Mouse (Mus musculus) liver, embryonic 14.5 days (tissue): ENCODE data around the gene Id1. TPM values are rescaled to one million over a fixed set of nuclear protein-coding genes. Genes with fewer than 3 reads are reported as not detected.
A peak's percentile ranks its signal among the peaks of the same experiment; 100 is the strongest.

Source experiments
- ATAC-seq: fragments of 200-750 bp; cut with Nextera tagmentation; 2 replicates; pipeline ENCODE4 v1.8.0; 2017; ENCODE audit warnings: moderate number of reproducible peaks, mild to moderate bottlenecking, moderate library complexity; ENCODE audit not compliant: insufficient read depth
- DNase-seq, 3 experiments: peaks; one replicate each; pipeline ENCODE4 v3.0.0-alpha.2; 2012 to 2013; ENCODE audit warnings: low read depth in 3 of 3, low spot score in 3 of 3
- H3K27ac ChIP-seq: fragments of 300-500 bp; sonication (generic); 2 replicates; pipeline ENCODE4 v1.5.1; 2014; ENCODE audit warnings: moderate library complexity, mild to moderate bottlenecking, control low read depth, inconsistent platforms
- H3K27me3 ChIP-seq: fragments of 300-500 bp; sonication (generic); 2 replicates; pipeline ENCODE4 v1.6.1; 2014; ENCODE audit warnings: mild to moderate bottlenecking, low read length, moderate library complexity; ENCODE audit not compliant: control insufficient read depth, insufficient read depth
- H3K36me3 ChIP-seq: fragments of 300-500 bp; sonication (generic); replicated peaks from 2 replicates; pipeline ENCODE4 v1.6.1; 2014; ENCODE audit warnings: low read depth; ENCODE audit not compliant: control insufficient read depth, insufficient read depth
- H3K4me1 ChIP-seq, 2 experiments: fragments of 200-500 bp in 1 of 2; fragments of 300-500 bp in 1 of 2; sonication (generic) in 1 of 2; replicated peaks; 2 replicates each; pipeline ENCODE4 v1.6.1; 2012 to 2014; ENCODE audit warnings: antibody characterized with exemption in 1 of 2, inconsistent platforms in 1 of 2, low read length in 1 of 2; ENCODE audit not compliant: control insufficient read depth in 2 of 2, insufficient read depth in 2 of 2
- H3K4me2 ChIP-seq: fragments of 300-500 bp; sonication (generic); 2 replicates; pipeline ENCODE4 v1.6.1; 2014; ENCODE audit warnings: low read depth, mild to moderate bottlenecking, control low read depth, moderate library complexity
- H3K4me3 ChIP-seq, 2 experiments: fragments of 200-500 bp in 1 of 2; fragments of 300-500 bp in 1 of 2; sonication (generic) in 1 of 2; 2 replicates each; pipeline ENCODE4 v1.5.1; 2012 to 2014; ENCODE audit warnings: low read depth in 2 of 2, low read length in 2 of 2, mild to moderate bottlenecking in 2 of 2, control low read depth in 1 of 2, inconsistent platforms in 1 of 2, moderate library complexity in 1 of 2; ENCODE audit not compliant: insufficient read depth in 1 of 2
- H3K9ac ChIP-seq: fragments of 300-500 bp; sonication (generic); replicated peaks from 2 replicates; pipeline ENCODE4 v1.6.1; 2014; ENCODE audit warnings: mild to moderate bottlenecking, control low read depth, moderate library complexity
- H3K9me3 ChIP-seq: fragments of 300-500 bp; sonication (generic); 2 replicates; pipeline ENCODE4 v1.6.1; 2016; ENCODE audit warnings: low read length, mixed read lengths; ENCODE audit not compliant: control insufficient read depth
- CTCF ChIP-seq: IDR thresholded peaks from 2 replicates; pipeline ENCODE4 v1.5.1; 2016; ENCODE audit warnings: antibody characterized with exemption, low read depth, control low read depth
- EP300 ChIP-seq: IDR thresholded peaks from 2 replicates; pipeline ENCODE4 v1.6.1; 2016; ENCODE audit warnings: antibody characterized with exemption, low read depth
- WGBS: fragments of 180-500 bp; shearing (Covaris S2); extraction: QIAGEN DNeasy Blood & Tissue Kit; methylation state at CpG from one replicate; pipeline ENCODE4 v1.1.7; 2014; ENCODE audit not compliant: insufficient replicate concordance; 5-methylcytosine and 5-hydroxymethylcytosine counted together
- microRNA-seq: library from miRNA; unstranded; fragments of <30 nt; microRNA quantifications from one replicate; pipeline ENCODE4, GENCODE M21; 2016
- polyA plus RNA-seq, 2 experiments: library from polyadenylated mRNA; depleted of rRNA in 1 of 2; stranded (reverse) in 1 of 2; unstranded in 1 of 2; fragments of >200 nt; fragmentation: Nextera tagmentation in 1 of 2; extraction: Ambion mirVana in 1 of 2; gene quantifications; 2 replicates each; pipeline versions ENCODE4 v1.2.1 to v1.2.3; 2012 to 2014

Gene Id1
- polyA plus RNA-seq, 2 experiments: 20.7 to 50.6 TPM

- Histone ChIP-seq H3K27ac (no peak overlapping the region), H3K9me3 (no peaks in the 10 kb centered on the region), H3K36me3 (peaks cover 27% of the 10 kb centered on the region), H3K4me1 (peaks cover 33 to 40% of the 10 kb centered on the region in 2 experiments), H3K4me3 (no peak overlapping the region), H3K4me2 (no peak overlapping the region), H3K9ac (no peak overlapping the region), H3K27me3 (no peaks in the 10 kb centered on the region)
- ATAC-seq (no peak), DNase-seq (no peak)
- TF ChIP-seq EP300 (no peak), CTCF (no peak)
- 66% methylated on average over 3 of the region's 3 CpGs for WGBS
These were observed 45.1 kb downstream of the Id1 start for GRCm38 (mm10) chr2:152781031-152781711.

- peaks cover 45 to 52% of the 10 kb centered on the region in 2 experiments for H3K4me1 ChIP-seq
- no peak overlapping the region for H3K4me2 ChIP-seq
- no peak overlapping the region for H3K4me3 ChIP-seq
- peaks cover 27% of the 10 kb centered on the region for H3K36me3 ChIP-seq
- DNase-seq (no peak), ATAC-seq (no peak)
- no peaks in the 10 kb centered on the region for H3K9me3 ChIP-seq
- H3K27ac ChIP-seq: peak overlapping the region; percentile 29; the same call in 1 of the 2 replicates
- 44% methylated on average over 5 of the region's 5 CpGs for WGBS
- no peak overlapping the region; the same call in 1 of the 2 replicates for H3K9ac ChIP-seq
- TF ChIP-seq CTCF: no peak
- no peak for TF ChIP-seq EP300
- no peaks in the 10 kb centered on the region for H3K27me3 ChIP-seq
These were observed 46.6 kb downstream of the Id1 start for GRCm38 (mm10) chr2:152782656-152783055.

- 80% methylated on average over 5 of the region's 5 CpGs for WGBS
- no peak overlapping the region for H3K4me3 ChIP-seq
- no peak overlapping the region for H3K9ac ChIP-seq
- H3K4me1 ChIP-seq: peaks cover 51 to 58% of the 10 kb centered on the region in 2 experiments
- no peak for TF ChIP-seq EP300
- TF ChIP-seq CTCF: no peak
- H3K27me3 ChIP-seq: no peaks in the 10 kb centered on the region
- peaks cover 27% of the 10 kb centered on the region for H3K36me3 ChIP-seq
- DNase-seq (no peak), ATAC-seq (no peak)
- H3K4me2 ChIP-seq: no peak overlapping the region
- no peaks in the 10 kb centered on the region for H3K9me3 ChIP-seq
- no peak overlapping the region for H3K27ac ChIP-seq
These were observed 47.2 kb downstream of the Id1 start for GRCm38 (mm10) chr2:152783241-152783640.

- 81% methylated on average over 8 of the region's 8 CpGs for WGBS
- DNase-seq: no peak
These were observed 48.6 kb downstream of the Id1 start for GRCm38 (mm10) chr2:152784640-152785039.

GRCm38 (mm10) chr2:152785446-152786350 is 49.6 kb downstream of the Id1 start:
- ATAC-seq (no peak), DNase-seq (no peak)
- TF ChIP-seq EP300: peak; percentile 46; the same call in 1 of the 2 replicates
- no peak for TF ChIP-seq CTCF
- peaks cover 70 to 82% of the 10 kb centered on the region in 2 experiments for H3K4me1 ChIP-seq
- H3K27me3 ChIP-seq: no peaks in the 10 kb centered on the region
- H3K9ac ChIP-seq: peak overlapping the region; percentile 32
- H3K4me2 ChIP-seq: peak overlapping the region; percentile 47
- WGBS: 24% methylated on average over 18 of the region's 18 CpGs
- H3K27ac ChIP-seq: peak overlapping the region; percentile 99
- H3K36me3 ChIP-seq: peaks cover 27% of the 10 kb centered on the region
- H3K9me3 ChIP-seq: no peaks in the 10 kb centered on the region
- peak overlapping the region in 1 of 2 experiments; percentile 6; a peak in 2 of 4 replicates for H3K4me3 ChIP-seq

More at GRCm38 (mm10) chr2:152784640-152785039, 48.6 kb downstream of the Id1 start:
- Histone ChIP-seq H3K9me3 (no peaks in the 10 kb centered on the region), H3K27ac (peak overlapping the region; percentile 99), H3K4me3 (no peak overlapping the region), H3K4me2 (no peak overlapping the region), H3K4me1 (peaks cover 59 to 71% of the 10 kb centered on the region in 2 experiments), H3K27me3 (no peaks in the 10 kb centered on the region), H3K36me3 (peaks cover 27% of the 10 kb centered on the region), H3K9ac (no peak overlapping the region)
- ATAC-seq: no peak
- no peak for TF ChIP-seq CTCF

Small RNA genes within 50 kb of the gene (microRNA-seq; reads per million reads assigned to microRNA genes)
- not detected for gene Gm23802

Other genes with a start within 250 kb of the Id1 start
- not detected in 2 replicates for gene Defb22, start 246.1 kb upstream of the Id1 start, polyA plus RNA-seq (2012; rRNA removed)
- not detected in 2 replicates for gene Defb22, start 246.1 kb upstream of the Id1 start, polyA plus RNA-seq (2014; fragmentation: Nextera tagmentation; extraction: Ambion mirVana)
- not detected in 2 replicates for gene Defb26, start 224.6 kb upstream of the Id1 start, polyA plus RNA-seq (2012; rRNA removed)
- gene Defb26, start 224.6 kb upstream of the Id1 start, polyA plus RNA-seq (2014; fragmentation: Nextera tagmentation; extraction: Ambion mirVana): not detected in 2 replicates
- gene Defb28, start 218.0 kb upstream of the Id1 start, polyA plus RNA-seq (2012; rRNA removed): not detected in 2 replicates
- not detected in 2 replicates for gene Defb28, start 218.0 kb upstream of the Id1 start, polyA plus RNA-seq (2014; fragmentation: Nextera tagmentation; extraction: Ambion mirVana)
- gene Defb29, start 196.2 kb upstream of the Id1 start, polyA plus RNA-seq (2012; rRNA removed): not detected in 2 replicates
- gene Defb29, start 196.2 kb upstream of the Id1 start, polyA plus RNA-seq (2014; fragmentation: Nextera tagmentation; extraction: Ambion mirVana): not detected in 2 replicates
- not detected in 2 replicates for gene Gm17416, start 166.9 kb upstream of the Id1 start, polyA plus RNA-seq (2012; rRNA removed)
- gene Gm17416, start 166.9 kb upstream of the Id1 start, polyA plus RNA-seq (2014; fragmentation: Nextera tagmentation; extraction: Ambion mirVana): not detected in 2 replicates
- not detected in 2 replicates for gene Defb21, start 163.5 kb upstream of the Id1 start, polyA plus RNA-seq (2012; rRNA removed)
- not detected in 2 replicates for gene Defb21, start 163.5 kb upstream of the Id1 start, polyA plus RNA-seq (2014; fragmentation: Nextera tagmentation; extraction: Ambion mirVana)
- gene Defb19, start 155.9 kb upstream of the Id1 start, polyA plus RNA-seq (2012; rRNA removed): not detected in 2 replicates
- not detected in 2 replicates for gene Defb19, start 155.9 kb upstream of the Id1 start, polyA plus RNA-seq (2014; fragmentation: Nextera tagmentation; extraction: Ambion mirVana)
- not detected in 2 replicates for gene Defb45, start 136.9 kb upstream of the Id1 start, polyA plus RNA-seq (2012; rRNA removed)
- not detected in 2 replicates for gene Defb45, start 136.9 kb upstream of the Id1 start, polyA plus RNA-seq (2014; fragmentation: Nextera tagmentation; extraction: Ambion mirVana)
- gene Defb36, start 131.9 kb upstream of the Id1 start, polyA plus RNA-seq (2012; rRNA removed): not detected in 2 replicates
- gene Defb36, start 131.9 kb upstream of the Id1 start, polyA plus RNA-seq (2014; fragmentation: Nextera tagmentation; extraction: Ambion mirVana): not detected in 2 replicates
- gene Defb25, start 113.2 kb upstream of the Id1 start, polyA plus RNA-seq (2012; rRNA removed): not detected in 2 replicates
- gene Defb25, start 113.2 kb upstream of the Id1 start, polyA plus RNA-seq (2014; fragmentation: Nextera tagmentation; extraction: Ambion mirVana): not detected in 2 replicates
- gene Rem1, start 109.3 kb upstream of the Id1 start, polyA plus RNA-seq (2012; rRNA removed): 0.42 and 0.66 TPM in 2 replicates
- gene Rem1, start 109.3 kb upstream of the Id1 start, polyA plus RNA-seq (2014; fragmentation: Nextera tagmentation; extraction: Ambion mirVana): 0.52 and 0.91 TPM in 2 replicates
- 24.1 and 27.4 TPM in 2 replicates for gene H13, start 66.8 kb upstream of the Id1 start, polyA plus RNA-seq (2012; rRNA removed)
- 38.1 and 39.4 TPM in 2 replicates for gene H13, start 66.8 kb upstream of the Id1 start, polyA plus RNA-seq (2014; fragmentation: Nextera tagmentation; extraction: Ambion mirVana)
- gene Mcts2, start 49.2 kb upstream of the Id1 start, polyA plus RNA-seq (2012; rRNA removed): 4.3 and 10.3 TPM in 2 replicates
- gene Mcts2, start 49.2 kb upstream of the Id1 start, polyA plus RNA-seq (2014; fragmentation: Nextera tagmentation; extraction: Ambion mirVana): 14.7 and 15.2 TPM in 2 replicates
- 0.51 and 0.92 TPM in 2 replicates for gene Cox4i2, start 17.9 kb downstream of the Id1 start, polyA plus RNA-seq (2012; rRNA removed)
- gene Cox4i2, start 17.9 kb downstream of the Id1 start, polyA plus RNA-seq (2014; fragmentation: Nextera tagmentation; extraction: Ambion mirVana): 0.47 and 0.51 TPM in 2 replicates
- gene Bcl2l1, start 95.5 kb downstream of the Id1 start, polyA plus RNA-seq (2012; rRNA removed): 72.2 and 81.6 TPM in 2 replicates
- gene Bcl2l1, start 95.5 kb downstream of the Id1 start, polyA plus RNA-seq (2014; fragmentation: Nextera tagmentation; extraction: Ambion mirVana): 172 and 186 TPM in 2 replicates
- gene Tpx2, start 111.7 kb downstream of the Id1 start, polyA plus RNA-seq (2012; rRNA removed): 25.1 and 47.1 TPM in 2 replicates
- 80.9 and 82.6 TPM in 2 replicates for gene Tpx2, start 111.7 kb downstream of the Id1 start, polyA plus RNA-seq (2014; fragmentation: Nextera tagmentation; extraction: Ambion mirVana)
- 0.02 TPM in 1 of 2 replicates, not detected in the other for gene Mylk2, start 175.1 kb downstream of the Id1 start, polyA plus RNA-seq (2012; rRNA removed)
- gene Mylk2, start 175.1 kb downstream of the Id1 start, polyA plus RNA-seq (2014; fragmentation: Nextera tagmentation; extraction: Ambion mirVana): not detected in 2 replicates
- gene Foxs1, start 197.0 kb downstream of the Id1 start, polyA plus RNA-seq (2012; rRNA removed): 0.08 and 0.18 TPM in 2 replicates
- 0.08 and 0.10 TPM in 2 replicates for gene Foxs1, start 197.0 kb downstream of the Id1 start, polyA plus RNA-seq (2014; fragmentation: Nextera tagmentation; extraction: Ambion mirVana)
- gene Dusp15, start 215.4 kb downstream of the Id1 start, polyA plus RNA-seq (2012; rRNA removed): 0.02 and 0.05 TPM in 2 replicates
- not detected in 2 replicates for gene Dusp15, start 215.4 kb downstream of the Id1 start, polyA plus RNA-seq (2014; fragmentation: Nextera tagmentation; extraction: Ambion mirVana)
- 0.05 and 0.11 TPM in 2 replicates for gene Ttll9, start 226.2 kb downstream of the Id1 start, polyA plus RNA-seq (2012; rRNA removed)
- 0.08 and 0.18 TPM in 2 replicates for gene Ttll9, start 226.2 kb downstream of the Id1 start, polyA plus RNA-seq (2014; fragmentation: Nextera tagmentation; extraction: Ambion mirVana)